Mouse (Mus musculus) midbrain, embryonic 13.5 days (tissue): ENCODE results near the gene Bik. TPM values are rescaled to one million over a fixed set of nuclear protein-coding genes. Genes with fewer than 3 reads are reported as not detected.
A peak's percentile ranks its signal among the peaks of the same experiment; 100 is the strongest.

Source experiments
- ATAC-seq: fragments of 200-750 bp; cut with Nextera tagmentation; 2 replicates; pipeline ENCODE4 v1.8.0; 2017; ENCODE audit warnings: mild to moderate bottlenecking, moderate TSS enrichment, moderate library complexity
- H3K27ac ChIP-seq: fragments of 300-500 bp; sonication (generic); 2 replicates; pipeline ENCODE4 v1.5.1; 2015; ENCODE audit warnings: inconsistent platforms, mild to moderate bottlenecking, moderate library complexity
- H3K27me3 ChIP-seq: fragments of 300-500 bp; sonication (generic); 2 replicates; pipeline ENCODE4 v1.6.1; 2015; ENCODE audit warnings: mild to moderate bottlenecking, inconsistent platforms
- H3K36me3 ChIP-seq: fragments of 300-500 bp; sonication (generic); 2 replicates; pipeline ENCODE4 v1.6.1; 2015; ENCODE audit warnings: mild to moderate bottlenecking, inconsistent platforms
- H3K4me1 ChIP-seq: fragments of 300-500 bp; sonication (generic); replicated peaks from 2 replicates; pipeline ENCODE4 v1.6.1; 2015; ENCODE audit warnings: inconsistent platforms
- H3K4me2 ChIP-seq: fragments of 300-500 bp; sonication (generic); replicated peaks from 2 replicates; pipeline ENCODE4 v1.6.1; 2015; ENCODE audit warnings: moderate library complexity, mild to moderate bottlenecking, inconsistent platforms
- H3K4me3 ChIP-seq: fragments of 300-500 bp; sonication (generic); replicated peaks from 2 replicates; pipeline ENCODE4 v1.5.1; 2015; ENCODE audit warnings: mild to moderate bottlenecking, inconsistent platforms
- H3K9ac ChIP-seq: fragments of 300-500 bp; sonication (generic); replicated peaks from 2 replicates; pipeline ENCODE4 v1.6.1; 2015; ENCODE audit warnings: mild to moderate bottlenecking, inconsistent platforms
- H3K9me3 ChIP-seq: fragments of 300-500 bp; sonication (generic); 2 replicates; pipeline ENCODE4 v1.6.1; 2016; ENCODE audit warnings: mild to moderate bottlenecking, inconsistent platforms
- WGBS: fragments of 180-500 bp; shearing (Covaris S2); methylation state at CpG from one replicate; pipeline ENCODE4 v1.1.7; 2015; 5-methylcytosine and 5-hydroxymethylcytosine counted together
- polyA plus RNA-seq: library from polyadenylated mRNA; unstranded; fragments of >200 nt; fragmentation: Nextera tagmentation; extraction: Ambion mirVana; gene quantifications from 2 replicates; pipeline ENCODE4 v1.2.1, GENCODE M21; 2015

The Bik gene
- polyA plus RNA-seq, 1 experiment from 2014 or later, result 1.2 TPM

DNA sequence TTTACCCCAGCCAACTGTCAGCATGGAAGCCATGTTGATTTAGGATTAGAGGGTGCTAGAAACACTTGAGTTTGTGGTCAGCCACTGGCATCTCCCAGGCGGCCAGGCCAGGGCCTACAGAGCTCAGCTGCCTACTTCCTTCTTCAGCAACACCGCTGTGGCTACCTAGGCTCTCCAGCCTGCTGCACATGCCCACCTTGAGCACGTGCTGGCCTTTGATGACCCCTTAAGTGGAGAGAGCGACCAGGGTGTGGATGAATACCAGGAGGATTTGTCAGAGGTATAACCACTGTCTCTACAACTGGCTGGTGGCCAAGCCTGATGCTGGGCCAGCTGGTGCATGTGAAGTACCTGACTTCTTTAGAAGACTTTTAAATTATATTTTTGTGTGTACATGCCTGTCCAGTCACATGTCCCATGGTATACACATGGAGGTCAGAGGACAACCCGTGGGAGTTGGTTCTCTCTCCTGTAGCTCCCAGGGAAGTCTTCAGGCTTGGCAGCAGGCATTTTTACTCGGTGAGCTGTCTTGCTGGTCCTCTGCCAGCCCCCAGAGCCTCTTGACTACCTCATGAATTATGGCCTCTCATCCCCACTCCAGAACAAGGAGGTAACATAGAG, 48.2 kb downstream of the Bik start:
- no peak overlapping the region for H3K4me2 ChIP-seq
- H3K9me3 ChIP-seq, result no peaks in the 10 kb centered on the region
- H3K9ac ChIP-seq, result no peak overlapping the region
- no peak overlapping the region for H3K27ac ChIP-seq
- WGBS, result 90% methylated on average over 6 of the region's 6 CpGs
- no peak for ATAC-seq
- H3K36me3 ChIP-seq, result peaks cover 56% of the 10 kb centered on the region
- no peak overlapping the region for H3K4me3 ChIP-seq
- H3K27me3 ChIP-seq, result no peaks in the 10 kb centered on the region
- no peaks in the 10 kb centered on the region for H3K4me1 ChIP-seq

DNA sequence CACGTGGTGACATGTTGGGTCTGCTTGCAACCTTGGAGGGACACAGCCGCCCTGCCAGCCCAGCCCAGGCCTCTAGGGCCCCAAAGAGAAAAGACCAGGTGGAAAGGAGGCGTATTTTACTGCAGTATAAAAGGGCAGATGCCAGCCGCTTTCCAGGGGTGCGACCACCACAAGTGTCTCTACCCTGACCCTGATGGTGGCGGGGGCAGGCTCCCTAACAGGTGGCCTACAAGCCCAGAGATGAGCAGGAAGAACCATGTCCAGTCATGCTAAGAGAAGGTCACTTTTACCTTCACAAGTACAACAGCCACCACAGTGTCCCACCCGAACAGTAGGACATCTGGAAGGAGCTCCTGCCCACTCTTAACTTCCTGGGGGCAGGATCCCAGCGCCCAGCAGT, 48.9 kb downstream of the Bik start:
- no peaks in the 10 kb centered on the region for H3K9me3 ChIP-seq
- ATAC-seq, result no peak
- peaks cover 63% of the 10 kb centered on the region for H3K36me3 ChIP-seq
- no peaks in the 10 kb centered on the region for H3K27me3 ChIP-seq
- no peak overlapping the region for H3K9ac ChIP-seq
- no peak overlapping the region for H3K4me3 ChIP-seq
- no peak overlapping the region for H3K4me2 ChIP-seq
- H3K4me1 ChIP-seq, result no peaks in the 10 kb centered on the region
- H3K27ac ChIP-seq, result no peak overlapping the region
- WGBS, result 95% methylated on average over 8 of the region's 8 CpGs

DNA sequence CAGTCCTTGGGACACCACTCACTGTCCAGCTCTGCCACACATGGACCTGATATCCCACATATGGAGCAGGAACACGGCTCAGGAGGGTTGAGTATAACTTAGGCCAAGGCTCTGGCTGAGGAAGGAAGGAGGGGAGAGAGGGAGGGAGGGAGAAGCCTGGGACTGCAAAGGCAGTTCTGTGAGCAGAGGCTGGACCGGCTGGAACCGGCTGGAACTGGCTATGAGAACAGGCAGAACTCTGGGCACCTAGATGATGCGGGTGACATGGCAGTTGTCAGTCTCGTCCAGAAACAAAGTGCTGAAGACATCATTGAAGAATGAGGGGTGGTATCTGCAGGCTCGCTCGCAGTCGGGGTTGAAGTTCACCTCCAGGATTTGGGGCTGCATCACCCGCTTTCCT, 50.0 kb downstream of the Bik start:
- 96% methylated on average over 9 of the region's 9 CpGs for WGBS
- Histone ChIP-seq H3K9ac (no peak overlapping the region), H3K4me1 (no peaks in the 10 kb centered on the region), H3K4me2 (no peak overlapping the region), H3K9me3 (no peaks in the 10 kb centered on the region), H3K36me3 (peaks cover 74% of the 10 kb centered on the region), H3K27ac (no peak overlapping the region), H3K4me3 (no peak overlapping the region), H3K27me3 (no peaks in the 10 kb centered on the region)
- no peak for ATAC-seq

DNA sequence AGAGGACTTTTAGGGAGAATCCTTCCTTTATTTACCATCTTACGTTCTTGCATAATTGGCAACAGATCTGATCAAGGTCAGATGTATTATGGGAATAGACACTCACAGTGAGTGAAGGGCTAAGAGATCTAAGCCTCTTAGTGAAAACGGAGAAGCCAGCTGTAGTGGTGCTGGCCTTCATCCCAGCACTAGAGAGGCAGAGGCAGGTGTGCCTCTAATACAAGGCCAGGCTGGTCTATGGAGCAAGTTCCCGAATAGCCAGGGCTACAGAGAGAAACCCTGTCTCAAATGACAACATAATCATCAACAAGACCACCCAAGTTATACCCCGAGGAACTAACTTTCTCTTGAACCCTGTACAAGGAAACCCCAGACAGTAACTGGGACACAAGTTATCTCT, 56.3 kb downstream of the Bik start:
- Histone ChIP-seq H3K4me1 (no peaks in the 10 kb centered on the region), H3K36me3 (peaks cover 99% of the 10 kb centered on the region), H3K9me3 (0 out of 2 replicates have a peak, but pooled peaks cover 9% of the 10 kb centered on the region), H3K27me3 (no peaks in the 10 kb centered on the region), H3K4me3 (no peak overlapping the region), H3K27ac (no peak overlapping the region), H3K9ac (no peak overlapping the region), H3K4me2 (no peak overlapping the region)
- 85% methylated on average over 4 of the region's 4 CpGs for WGBS
- ATAC-seq, result no peak

DNA sequence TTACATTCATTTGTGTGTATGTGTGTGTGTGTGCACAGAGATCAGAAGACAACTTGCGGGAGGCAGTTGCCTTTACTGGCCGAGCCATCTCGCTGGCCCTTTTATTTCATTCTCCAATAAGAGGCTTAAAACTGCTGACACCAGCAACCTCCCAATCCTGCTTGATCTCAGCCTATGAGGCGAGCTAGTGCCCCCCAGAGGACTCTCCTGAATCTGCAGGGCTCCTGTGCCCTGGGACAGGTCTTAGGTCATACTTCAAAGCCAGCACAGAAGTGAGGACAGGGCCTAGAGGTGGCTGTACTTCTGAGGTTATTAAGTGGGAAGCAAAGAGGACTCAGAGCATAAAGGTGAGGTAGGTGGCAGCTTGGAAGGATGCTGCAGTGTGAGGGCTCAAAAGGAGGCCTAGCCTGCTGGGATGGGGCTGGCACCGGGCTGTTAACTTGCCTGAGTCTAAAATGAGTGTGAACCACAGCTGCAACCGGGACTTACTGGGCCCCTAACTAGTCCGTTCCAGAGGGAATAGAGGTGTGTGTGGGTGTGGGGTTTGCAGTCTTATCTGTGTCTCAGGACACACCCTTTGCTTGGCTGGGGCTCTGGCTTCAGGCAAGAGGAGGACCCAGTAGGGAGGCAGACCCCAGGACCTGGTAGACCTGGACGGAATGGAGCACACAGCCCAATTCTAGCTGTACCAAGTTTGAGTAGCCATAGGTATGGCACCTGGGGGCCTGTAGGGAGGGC, 56.9 kb downstream of the Bik start:
- H3K4me2 ChIP-seq, result no peak overlapping the region
- H3K27ac ChIP-seq, result no peak overlapping the region
- no peak overlapping the region for H3K4me3 ChIP-seq
- H3K36me3 ChIP-seq, result peaks cover 98% of the 10 kb centered on the region
- H3K4me1 ChIP-seq, result no peaks in the 10 kb centered on the region
- H3K27me3 ChIP-seq, result no peaks in the 10 kb centered on the region
- 68% methylated on average over 8 of the region's 8 CpGs for WGBS
- H3K9me3 ChIP-seq, result 0 out of 2 replicates have a peak, but pooled peaks cover 9% of the 10 kb centered on the region
- H3K9ac ChIP-seq, result no peak overlapping the region
- no peak for ATAC-seq

DNA sequence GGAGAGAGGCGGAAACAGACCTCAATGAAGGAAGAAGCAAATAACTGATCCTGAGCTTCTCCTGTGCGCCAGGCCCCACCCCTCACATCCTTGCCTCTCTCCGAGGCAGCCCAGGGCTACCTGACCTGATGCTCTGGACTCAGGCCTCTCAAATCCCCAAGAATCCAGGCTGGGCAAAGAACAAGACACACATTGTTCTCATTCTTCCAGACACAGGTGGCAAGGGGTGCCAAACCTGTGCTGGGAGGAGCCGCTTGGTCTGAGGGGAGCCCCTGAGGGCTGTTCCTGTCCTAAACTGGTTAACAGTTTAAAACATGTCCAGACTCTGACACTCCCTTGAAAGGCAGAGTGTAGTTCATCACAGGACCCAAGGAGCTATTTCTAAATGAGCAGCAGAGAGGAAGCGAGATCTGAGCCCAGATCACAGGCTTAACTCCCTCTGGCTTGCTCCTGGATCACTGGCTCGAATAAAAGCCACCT, 58.1 kb downstream of the Bik start:
- no peak overlapping the region for H3K4me3 ChIP-seq
- no peak for ATAC-seq
- peaks cover 92% of the 10 kb centered on the region for H3K36me3 ChIP-seq
- H3K4me2 ChIP-seq, result no peak overlapping the region
- H3K9ac ChIP-seq, result no peak overlapping the region
- no peaks in the 10 kb centered on the region for H3K27me3 ChIP-seq
- WGBS, result 93% methylated on average over 6 of the region's 6 CpGs
- 0 out of 2 replicates have a peak, but pooled peaks cover 9% of the 10 kb centered on the region for H3K9me3 ChIP-seq
- H3K4me1 ChIP-seq, result no peaks in the 10 kb centered on the region
- no peak overlapping the region for H3K27ac ChIP-seq

DNA sequence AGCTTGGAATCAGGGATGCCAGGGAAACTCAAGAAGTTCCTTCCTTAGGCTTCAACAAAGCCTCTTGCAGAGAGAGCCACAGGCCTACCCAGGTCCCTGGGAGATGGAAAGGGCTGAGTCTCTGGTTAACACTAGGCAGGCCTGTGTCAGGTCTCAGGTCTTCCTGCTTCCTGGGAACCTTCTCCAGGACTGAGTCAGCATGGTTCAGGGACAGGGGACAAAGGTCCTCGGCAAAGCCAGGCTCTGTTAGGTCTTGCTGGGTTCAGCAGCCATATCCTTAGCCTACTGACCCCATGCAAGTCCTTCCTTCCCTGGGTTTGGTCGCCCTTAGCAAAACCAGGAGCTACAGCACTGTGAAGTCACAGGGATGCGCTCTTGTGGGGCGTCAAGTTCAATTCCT, 64.2 kb downstream of the Bik start:
- ATAC-seq, result no peak
- H3K9me3 ChIP-seq, result 0 out of 2 replicates have a peak, but pooled peaks cover 9% of the 10 kb centered on the region
- H3K4me3 ChIP-seq, result no peak overlapping the region
- no peak overlapping the region for H3K27ac ChIP-seq
- H3K9ac ChIP-seq, result 0 out of 2 replicates have a peak overlapping the region, but pooled peaks have one; percentile 20
- H3K4me2 ChIP-seq, result no peak overlapping the region
- peaks cover 34% of the 10 kb centered on the region for H3K4me1 ChIP-seq
- peaks cover 47% of the 10 kb centered on the region for H3K36me3 ChIP-seq
- 89% methylated on average over 4 of the region's 4 CpGs for WGBS
- H3K27me3 ChIP-seq, result no peaks in the 10 kb centered on the region

DNA sequence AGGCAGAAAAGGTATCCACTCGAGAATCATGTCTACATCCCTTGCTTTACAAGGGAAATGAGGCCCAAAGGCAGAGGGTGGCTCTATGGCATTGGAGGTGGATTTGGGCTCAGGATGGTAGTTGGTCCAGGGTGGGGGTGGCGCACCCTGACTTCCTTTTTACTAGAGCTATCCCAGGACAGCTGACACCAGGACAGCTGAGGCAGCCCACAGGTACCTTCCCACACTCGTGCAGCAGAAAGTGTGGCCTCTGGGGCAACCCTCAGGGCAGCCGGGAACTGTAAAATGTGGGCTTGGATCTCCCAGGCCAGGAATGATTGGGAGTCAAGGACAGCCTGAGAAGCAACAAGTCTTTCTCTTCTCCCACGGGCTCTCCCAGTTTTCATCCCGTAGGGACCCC, 65.1 kb downstream of the Bik start:
- Histone ChIP-seq H3K9ac (no peak overlapping the region), H3K9me3 (no peaks in the 10 kb centered on the region), H3K4me2 (no peak overlapping the region), H3K27me3 (no peaks in the 10 kb centered on the region), H3K4me1 (peaks cover 34% of the 10 kb centered on the region), H3K36me3 (peaks cover 38% of the 10 kb centered on the region), H3K27ac (no peak overlapping the region), H3K4me3 (no peak overlapping the region)
- ATAC-seq, result no peak
- 89% methylated on average over 6 of the region's 6 CpGs for whole genome bisulfite sequencing

DNA sequence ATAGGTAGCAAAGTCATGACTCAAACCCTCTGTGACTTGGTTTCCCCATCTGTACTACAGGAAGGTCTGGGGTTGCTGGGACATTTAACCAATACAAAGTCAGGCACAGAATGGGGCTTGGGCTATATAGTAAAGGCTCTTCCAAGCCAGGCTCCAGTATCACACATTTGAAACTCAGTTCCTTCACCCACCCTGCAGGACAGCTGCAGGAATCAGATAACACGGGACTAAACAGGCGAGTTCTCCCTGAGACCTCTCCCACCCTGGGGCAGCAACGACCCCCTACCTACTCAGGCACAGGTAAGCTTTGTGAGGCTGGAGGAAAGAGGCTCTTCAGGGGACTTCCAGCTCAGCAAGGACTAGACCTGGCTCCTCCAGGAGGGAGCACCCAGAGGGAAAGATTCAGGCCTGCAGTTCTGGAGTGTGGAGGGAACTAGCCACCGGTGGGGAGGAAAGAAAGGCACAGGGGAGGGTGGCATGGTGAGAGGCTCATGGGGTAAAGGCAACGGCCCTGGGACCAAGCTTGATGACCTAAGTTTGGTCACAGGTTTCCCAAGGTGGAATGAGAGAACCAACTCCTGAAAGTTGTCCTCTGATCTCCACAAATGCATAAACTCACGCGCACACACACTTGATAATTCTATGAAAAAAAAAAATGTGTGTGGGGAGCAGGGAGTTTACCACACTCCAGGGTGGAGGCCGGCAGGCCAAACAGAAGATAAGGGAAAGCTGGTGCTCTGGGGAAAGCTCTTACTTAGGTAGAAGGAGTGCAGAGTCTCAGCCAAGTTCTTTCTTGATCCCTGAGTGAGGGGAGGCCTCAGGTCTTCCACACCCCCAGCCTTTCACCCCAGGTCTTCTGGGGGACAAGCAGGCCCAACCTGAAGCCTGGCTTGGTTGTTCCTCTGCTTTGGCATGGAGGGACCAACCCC, 65.9 kb downstream of the Bik start:
- H3K4me3 ChIP-seq, result 0 out of 2 replicates have a peak overlapping the region, but pooled peaks have one; percentile 82
- no peaks in the 10 kb centered on the region for H3K27me3 ChIP-seq
- H3K9me3 ChIP-seq, result no peaks in the 10 kb centered on the region
- peaks cover 34% of the 10 kb centered on the region for H3K4me1 ChIP-seq
- no peak overlapping the region for H3K27ac ChIP-seq
- H3K4me2 ChIP-seq, result peak overlapping the region; percentile 81
- H3K36me3 ChIP-seq, result peaks cover 30% of the 10 kb centered on the region
- H3K9ac ChIP-seq, result 0 out of 2 replicates have a peak overlapping the region, but pooled peaks have one; percentile 83
- 80% methylated on average over 8 of the region's 8 CpGs for WGBS
- ATAC-seq, result no peak

DNA sequence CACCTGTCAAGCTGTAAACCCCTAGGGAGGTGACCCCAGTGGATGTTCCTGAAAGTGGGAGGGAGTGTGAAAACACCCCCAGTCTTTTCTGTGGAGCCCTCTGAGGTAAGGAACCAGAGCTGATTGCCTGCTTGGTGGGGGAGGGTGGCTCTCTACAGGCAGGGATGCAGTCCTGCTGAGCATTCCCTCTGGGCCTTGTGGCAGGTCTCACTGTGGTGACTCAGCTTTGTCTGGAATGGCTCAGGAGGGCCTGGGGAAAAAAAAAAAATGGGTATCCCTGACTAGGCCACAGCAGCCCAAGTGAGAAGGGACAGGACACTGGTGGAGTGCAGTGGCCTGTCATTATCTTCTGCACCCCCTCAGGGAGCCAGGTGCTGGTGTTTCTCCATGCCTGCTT, 66.5 kb downstream of the Bik start:
- peaks cover 25% of the 10 kb centered on the region for H3K36me3 ChIP-seq
- peaks cover 34% of the 10 kb centered on the region for H3K4me1 ChIP-seq
- H3K9ac ChIP-seq, result peak overlapping the region; percentile 83
- H3K9me3 ChIP-seq, result no peaks in the 10 kb centered on the region
- H3K27ac ChIP-seq, result no peak overlapping the region
- H3K4me3 ChIP-seq, result peak overlapping the region; percentile 82; the same call in 1 of the 2 replicates
- no peak for ATAC-seq
- H3K27me3 ChIP-seq, result no peaks in the 10 kb centered on the region
- H3K4me2 ChIP-seq, result peak overlapping the region; percentile 81

DNA sequence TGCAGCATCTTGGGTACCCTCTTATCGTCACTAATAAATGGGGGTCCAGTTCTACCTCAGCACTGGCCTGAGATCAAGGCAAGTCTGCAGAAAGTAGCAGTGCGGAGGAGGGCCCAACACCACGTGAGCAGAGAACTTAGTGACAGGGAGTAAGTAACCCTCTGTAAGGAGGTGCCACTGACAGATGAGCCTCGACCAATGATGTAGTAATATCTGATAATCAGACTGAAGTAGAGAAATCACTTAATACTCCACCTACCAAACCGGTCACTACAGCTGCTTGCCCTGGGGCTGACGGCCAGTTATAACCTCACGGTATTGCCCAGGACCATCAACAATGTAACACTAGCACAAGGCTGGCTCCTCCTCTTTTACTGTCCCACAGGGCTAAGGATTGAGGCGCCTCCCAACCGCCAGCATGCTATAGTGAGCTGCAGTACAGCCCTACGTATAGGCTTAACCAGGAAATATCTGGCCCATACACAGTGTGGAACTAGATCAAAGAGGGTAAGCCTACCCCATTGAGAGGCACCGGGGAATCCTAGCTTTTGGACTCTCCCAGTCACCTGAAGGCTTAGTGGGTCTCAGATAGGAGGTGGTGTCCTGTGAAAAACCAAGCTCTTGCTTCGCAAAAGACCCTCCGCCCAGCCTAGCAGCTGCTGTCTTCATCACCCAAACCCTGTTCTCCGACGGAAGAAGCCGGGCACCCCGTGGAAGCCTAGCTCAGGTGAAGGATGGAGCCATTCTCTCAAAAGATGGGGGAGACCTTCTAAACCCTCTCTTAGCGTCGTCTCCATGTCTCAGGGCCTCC, 67.2 kb downstream of the Bik start:
- Histone ChIP-seq H3K36me3 (peaks cover 21% of the 10 kb centered on the region), H3K9me3 (no peaks in the 10 kb centered on the region), H3K4me2 (peak overlapping the region; percentile 81), H3K27me3 (no peaks in the 10 kb centered on the region), H3K27ac (no peak overlapping the region; the same call in 1 of the 2 replicates), H3K9ac (peak overlapping the region; percentile 83), H3K4me1 (peaks cover 34% of the 10 kb centered on the region), H3K4me3 (peak overlapping the region; percentile 82)
- WGBS, result 12% methylated on average over 19 of the region's 19 CpGs
- ATAC-seq, result peak; percentile 72
